Mouse (Mus musculus) cortical plate, adult 2 months (tissue): ENCODE measurements around the gene Ager.
A peak's percentile ranks its signal among the peaks of the same experiment; 100 is the strongest.

Source experiments
- CTCF ChIP-seq: fragments of 200-500 bp; IDR thresholded peaks from 2 replicates; pipeline ENCODE4 v1.5.1; 2011; ENCODE audit warnings: mild to moderate bottlenecking, control low read depth, low read length; ENCODE audit not compliant: insufficient read depth; ENCODE audit errors: extremely low read depth
- POLR2A ChIP-seq: fragments of 200-500 bp; IDR thresholded peaks from 2 replicates; pipeline ENCODE4 v1.6.1; 2011; ENCODE audit warnings: mild to moderate bottlenecking, low read length, control low read depth; ENCODE audit not compliant: insufficient read depth; ENCODE audit errors: extremely low read depth

- TF ChIP-seq CTCF: no peak
- peak; percentile 81 for TF ChIP-seq POLR2A
Observed at GRCm38 (mm10) chr17:34627093-34627942, 29.7 kb downstream of the Ager start.
